Mouse (Mus musculus): ENCODE results near the gene Acaca.

DNA sequence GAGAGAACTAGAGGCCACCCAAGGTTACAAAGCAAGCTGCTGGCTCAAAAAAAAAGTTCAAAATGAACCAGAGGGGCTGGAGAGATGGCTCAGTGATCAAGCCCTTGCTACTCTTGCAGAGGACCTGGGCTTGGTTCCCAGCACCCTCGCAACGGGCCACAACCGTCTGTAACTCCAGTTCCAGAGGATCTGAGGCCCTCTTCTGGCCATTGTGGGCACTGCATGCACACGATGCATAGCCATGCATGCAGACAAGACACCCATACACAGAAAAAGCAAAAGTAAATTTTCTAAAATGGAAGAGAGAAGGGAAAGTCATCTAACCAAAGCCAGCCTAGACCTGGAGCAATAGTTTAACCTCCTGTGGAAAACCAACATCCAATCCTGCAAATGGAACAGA lies 277.3 kb downstream of the Acaca start:
- TF ChIP-seq CTCF (IDR thresholded peaks at IDR 0.05; ENCODE audit: control insufficient read depth, insufficient read depth, insufficient read length) (no peak), CEBPB (IDR thresholded peaks at IDR 0.05; ENCODE audit: low read depth) (no peak), MAX (IDR thresholded peaks at IDR 0.05) (no peak), USF1 (IDR thresholded peaks at IDR 0.05; ENCODE audit: low read depth) (no peak), MYOG (IDR thresholded peaks at IDR 0.05; ENCODE audit: control insufficient read depth, extremely low read depth, insufficient read length) (no peak), FOSL1 (IDR thresholded peaks at IDR 0.05; ENCODE audit: insufficient read depth, low read length, poor library complexity, severe bottlenecking) (no peak)
